Mouse (Mus musculus) midbrain, embryonic 15.5 days (tissue): ENCODE measurements around the gene Ptprf. TPM values are rescaled to one million over a fixed set of nuclear protein-coding genes. Genes with fewer than 3 reads are reported as not detected.

Experiments used
- ATAC-seq: fragments of 200-750 bp; cut with Nextera tagmentation; replicated peaks from 2 replicates; pipeline ENCODE4 v1.8.0; 2017; ENCODE audit warnings: moderate TSS enrichment
- H3K27ac ChIP-seq: fragments of 300-500 bp; sonication (generic); 2 replicates; pipeline ENCODE4 v1.5.1; 2015; ENCODE audit warnings: mild to moderate bottlenecking, inconsistent platforms
- H3K27me3 ChIP-seq: fragments of 300-500 bp; sonication (generic); replicated peaks from 2 replicates; pipeline ENCODE4 v1.6.1; 2015; ENCODE audit warnings: inconsistent platforms
- H3K36me3 ChIP-seq: fragments of 300-500 bp; sonication (generic); replicated peaks from 2 replicates; pipeline ENCODE4 v1.6.1; 2015; ENCODE audit warnings: inconsistent platforms
- H3K4me1 ChIP-seq: fragments of 300-500 bp; sonication (generic); 2 replicates; pipeline ENCODE4 v1.6.1; 2015; ENCODE audit warnings: inconsistent platforms
- H3K4me2 ChIP-seq: fragments of 300-500 bp; sonication (generic); 2 replicates; pipeline ENCODE4 v1.6.1; 2015; ENCODE audit warnings: inconsistent platforms, mild to moderate bottlenecking, moderate library complexity
- H3K4me3 ChIP-seq: fragments of 300-500 bp; sonication (generic); 2 replicates; pipeline ENCODE4 v1.5.1; 2015; ENCODE audit warnings: mild to moderate bottlenecking, inconsistent platforms
- H3K9ac ChIP-seq: fragments of 300-500 bp; sonication (generic); 2 replicates; pipeline ENCODE4 v1.6.1; 2015; ENCODE audit warnings: mild to moderate bottlenecking, inconsistent platforms
- H3K9me3 ChIP-seq: fragments of 300-500 bp; sonication (generic); 2 replicates; pipeline ENCODE4 v1.6.1; 2016; ENCODE audit warnings: inconsistent platforms
- whole genome bisulfite sequencing: fragments of 180-500 bp; shearing (Covaris S2); methylation state at CpG from one replicate; pipeline ENCODE4 v1.1.7; 2015; ENCODE audit warnings: mixed read lengths; 5-methylcytosine and 5-hydroxymethylcytosine counted together
- polyA plus RNA-seq: library from polyadenylated mRNA; unstranded; fragments of >200 nt; fragmentation: Nextera tagmentation; extraction: Ambion mirVana; gene quantifications from 2 replicates; pipeline ENCODE4 v1.2.1, GENCODE M21; 2015

Ptprf gene
- polyA plus RNA-seq, 1 experiment from 2014 or later, result 94.2 TPM

- no peak overlapping the region for H3K27ac ChIP-seq
- H3K27me3 ChIP-seq, result no peaks in the 10 kb centered on the region
- H3K4me1 ChIP-seq, result peaks cover 6% of the 10 kb centered on the region; the same call in 1 of the 2 replicates
- 65% methylated on average over 3 of the region's 3 CpGs for WGBS
- H3K9me3 ChIP-seq, result no peaks in the 10 kb centered on the region
- peaks cover 16% of the 10 kb centered on the region for H3K36me3 ChIP-seq
- H3K4me2 ChIP-seq, result no peak overlapping the region
- no peak for ATAC-seq
- no peak overlapping the region for H3K9ac ChIP-seq
- no peak overlapping the region for H3K4me3 ChIP-seq
These were observed 43.9 kb downstream of the Ptprf start for GRCm38 (mm10) chr4:118247323-118247722.

GRCm38 (mm10) chr4:118245847-118246246, 45.4 kb downstream of the Ptprf start:
- ATAC-seq, result no peak
- Histone ChIP-seq H3K4me3 (no peak overlapping the region), H3K9me3 (no peaks in the 10 kb centered on the region), H3K36me3 (peaks cover 12% of the 10 kb centered on the region), H3K27me3 (no peaks in the 10 kb centered on the region), H3K4me2 (no peak overlapping the region), H3K9ac (no peak overlapping the region), H3K27ac (no peak overlapping the region), H3K4me1 (peaks cover 6% of the 10 kb centered on the region; the same call in 1 of the 2 replicates)
- WGBS, result 91% methylated on average over 14 of the region's 14 CpGs

GRCm38 (mm10) chr4:118243791-118244190, 47.4 kb downstream of the Ptprf start:
- Histone ChIP-seq H3K9me3 (no peaks in the 10 kb centered on the region), H3K4me1 (peaks cover 6% of the 10 kb centered on the region; the same call in 1 of the 2 replicates), H3K4me3 (no peak overlapping the region), H3K36me3 (peaks cover 11% of the 10 kb centered on the region), H3K9ac (no peak overlapping the region), H3K4me2 (no peak overlapping the region), H3K27me3 (no peaks in the 10 kb centered on the region), H3K27ac (peak overlapping the region; percentile 51)
- WGBS, result 63% methylated on average over 7 of the region's 7 CpGs
- 0 out of 2 replicates have a peak, but pooled peaks have one; percentile 24 for ATAC-seq

GRCm38 (mm10) chr4:118243298-118243697, 47.9 kb downstream of the Ptprf start:
- no peak overlapping the region for H3K9ac ChIP-seq
- peaks cover 9% of the 10 kb centered on the region; the same call in 1 of the 2 replicates for H3K36me3 ChIP-seq
- H3K4me2 ChIP-seq, result no peak overlapping the region
- no peak overlapping the region for H3K4me3 ChIP-seq
- H3K27ac ChIP-seq, result peak overlapping the region; percentile 51; the same call in 1 of the 2 replicates
- no peak for ATAC-seq
- no peaks in the 10 kb centered on the region for H3K9me3 ChIP-seq
- peaks cover 6% of the 10 kb centered on the region; the same call in 1 of the 2 replicates for H3K4me1 ChIP-seq
- H3K27me3 ChIP-seq, result no peaks in the 10 kb centered on the region
- 68% methylated on average over 11 of the region's 11 CpGs for WGBS

- no peak overlapping the region for H3K27ac ChIP-seq
- no peaks in the 10 kb centered on the region for H3K27me3 ChIP-seq
- no peaks in the 10 kb centered on the region for H3K9me3 ChIP-seq
- no peak overlapping the region for H3K9ac ChIP-seq
- peaks cover 6% of the 10 kb centered on the region; the same call in 1 of the 2 replicates for H3K4me1 ChIP-seq
- H3K36me3 ChIP-seq, result peaks cover 29% of the 10 kb centered on the region
- ATAC-seq, result no peak
- H3K4me3 ChIP-seq, result no peak overlapping the region
- WGBS, result 90% methylated on average over 15 of the region's 16 CpGs
- H3K4me2 ChIP-seq, result no peak overlapping the region
These were observed 51.1 kb downstream of the Ptprf start for GRCm38 (mm10) chr4:118239960-118240689.

GRCm38 (mm10) chr4:118238666-118239065, 52.5 kb downstream of the Ptprf start:
- Histone ChIP-seq H3K9me3 (no peaks in the 10 kb centered on the region), H3K27me3 (no peaks in the 10 kb centered on the region), H3K4me3 (no peak overlapping the region), H3K4me1 (no peaks in the 10 kb centered on the region), H3K27ac (no peak overlapping the region), H3K4me2 (no peak overlapping the region), H3K9ac (no peak overlapping the region), H3K36me3 (peaks cover 37% of the 10 kb centered on the region)
- WGBS, result 92% methylated on average over 6 of the region's 6 CpGs
- no peak for ATAC-seq

DNA sequence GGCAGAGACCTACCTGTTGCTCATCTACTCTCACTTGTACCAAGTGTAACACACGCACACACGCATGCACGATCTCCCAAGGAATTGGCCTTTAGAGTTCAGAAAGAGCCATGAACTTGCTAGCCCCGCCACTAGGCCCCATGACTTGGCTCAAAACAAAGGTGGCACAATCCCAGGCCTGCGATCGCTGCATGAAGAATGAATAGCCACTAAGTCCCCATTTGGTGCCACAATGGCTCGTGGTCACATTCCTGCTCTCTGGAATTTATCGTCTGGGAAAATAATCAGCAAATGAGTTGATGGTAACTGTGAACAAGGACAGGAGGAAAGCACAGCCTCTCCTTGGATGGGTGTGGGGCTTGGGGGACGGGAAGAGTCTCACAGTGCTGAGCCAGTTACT, 54.3 kb downstream of the Ptprf start:
- Histone ChIP-seq H3K27ac (no peak overlapping the region), H3K4me1 (no peaks in the 10 kb centered on the region), H3K4me2 (no peak overlapping the region), H3K4me3 (no peak overlapping the region), H3K9ac (no peak overlapping the region), H3K27me3 (no peaks in the 10 kb centered on the region), H3K36me3 (peaks cover 37% of the 10 kb centered on the region), H3K9me3 (no peaks in the 10 kb centered on the region)
- no peak for ATAC-seq
- WGBS, result 53% methylated on average over 9 of the region's 9 CpGs

GRCm38 (mm10) chr4:118234711-118235388, 56.4 kb downstream of the Ptprf start:
- no peak overlapping the region for H3K27ac ChIP-seq
- no peak overlapping the region for H3K4me3 ChIP-seq
- no peaks in the 10 kb centered on the region for H3K4me1 ChIP-seq
- no peak overlapping the region for H3K9ac ChIP-seq
- ATAC-seq, result no peak
- H3K9me3 ChIP-seq, result no peaks in the 10 kb centered on the region
- H3K36me3 ChIP-seq, result peaks cover 51% of the 10 kb centered on the region
- no peak overlapping the region for H3K4me2 ChIP-seq
- H3K27me3 ChIP-seq, result no peaks in the 10 kb centered on the region
- WGBS, result 88% methylated on average over 11 of the region's 11 CpGs

GRCm38 (mm10) chr4:118233886-118234285, 57.3 kb downstream of the Ptprf start:
- Histone ChIP-seq H3K4me2 (no peak overlapping the region), H3K4me1 (no peaks in the 10 kb centered on the region), H3K9ac (no peak overlapping the region), H3K27ac (no peak overlapping the region), H3K4me3 (no peak overlapping the region), H3K36me3 (peaks cover 51% of the 10 kb centered on the region), H3K27me3 (no peaks in the 10 kb centered on the region), H3K9me3 (no peaks in the 10 kb centered on the region)
- no peak for ATAC-seq
- 96% methylated on average over 2 of the region's 2 CpGs for WGBS

GRCm38 (mm10) chr4:118231861-118232260, 59.3 kb downstream of the Ptprf start:
- no peak overlapping the region for H3K9ac ChIP-seq
- WGBS, result 94% methylated on average over 6 of the region's 6 CpGs
- H3K4me1 ChIP-seq, result no peaks in the 10 kb centered on the region
- H3K36me3 ChIP-seq, result peaks cover 53% of the 10 kb centered on the region
- ATAC-seq, result no peak
- H3K4me3 ChIP-seq, result no peak overlapping the region
- H3K27ac ChIP-seq, result no peak overlapping the region
- H3K27me3 ChIP-seq, result no peaks in the 10 kb centered on the region
- no peak overlapping the region for H3K4me2 ChIP-seq
- H3K9me3 ChIP-seq, result no peaks in the 10 kb centered on the region

DNA sequence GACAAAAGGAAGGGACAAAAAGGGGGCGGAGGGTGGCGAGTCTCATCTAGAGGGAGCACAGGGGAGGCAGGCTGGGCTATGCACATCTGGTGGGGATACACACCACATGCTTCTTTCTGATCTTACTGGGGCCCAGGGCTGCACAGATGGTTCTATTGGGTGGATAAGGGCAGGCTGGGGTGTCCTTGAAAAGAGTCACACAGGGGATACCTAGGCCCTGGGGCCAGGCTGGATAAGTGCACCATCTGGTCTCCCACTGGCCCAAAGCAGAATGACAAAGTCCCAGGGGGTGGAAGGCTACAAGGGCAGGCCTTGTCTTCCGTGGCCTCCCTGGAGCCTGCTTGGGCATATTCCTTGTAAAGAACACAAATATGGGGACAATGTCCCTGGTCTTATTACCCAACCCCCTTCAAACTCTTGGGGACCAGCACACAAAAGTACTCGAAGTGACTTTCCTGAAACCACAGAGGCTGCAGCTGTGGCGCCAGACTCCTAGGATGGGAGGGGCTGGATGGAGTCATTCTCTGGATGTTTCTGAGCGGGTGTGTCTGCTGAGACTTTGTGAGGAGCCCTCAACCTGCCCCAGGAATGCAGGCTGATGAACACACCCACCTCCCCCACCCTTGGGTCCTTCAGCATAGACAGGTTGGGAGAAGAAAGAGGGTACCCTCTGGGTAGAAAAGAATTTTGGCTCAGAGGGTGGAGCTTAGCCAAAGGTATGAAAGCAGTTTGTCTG, 62.0 kb downstream of the Ptprf start:
- no peak for ATAC-seq
- Histone ChIP-seq H3K27me3 (no peaks in the 10 kb centered on the region), H3K27ac (no peak overlapping the region), H3K9ac (no peak overlapping the region), H3K4me2 (no peak overlapping the region), H3K4me3 (no peak overlapping the region), H3K4me1 (no peaks in the 10 kb centered on the region), H3K36me3 (peaks cover 55% of the 10 kb centered on the region), H3K9me3 (no peaks in the 10 kb centered on the region)
- WGBS, result 70% methylated on average over 6 of the region's 6 CpGs

DNA sequence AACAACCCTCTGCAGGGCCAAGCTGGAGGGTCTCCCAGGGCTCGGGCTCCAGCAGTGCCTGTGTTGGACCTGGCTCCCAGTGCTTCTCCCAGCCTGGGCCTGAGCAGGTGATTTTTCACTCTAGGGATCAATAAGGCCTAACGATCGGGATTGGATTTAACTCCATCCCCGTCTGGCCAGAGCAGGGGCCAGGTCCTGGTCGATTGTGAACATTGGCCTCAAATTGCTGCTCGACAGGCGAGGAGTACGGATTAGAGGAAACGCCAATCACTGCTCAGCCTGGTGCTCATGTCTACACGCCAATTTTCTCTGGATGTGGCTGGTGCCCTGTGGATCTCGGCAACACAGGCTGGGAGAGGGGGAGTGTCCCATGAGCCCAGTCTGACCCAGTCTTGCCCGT, 63.8 kb downstream of the Ptprf start:
- no peaks in the 10 kb centered on the region for H3K4me1 ChIP-seq
- no peaks in the 10 kb centered on the region for H3K27me3 ChIP-seq
- peaks cover 66% of the 10 kb centered on the region for H3K36me3 ChIP-seq
- no peak overlapping the region for H3K27ac ChIP-seq
- no peaks in the 10 kb centered on the region for H3K9me3 ChIP-seq
- no peak overlapping the region for H3K4me3 ChIP-seq
- 77% methylated on average over 12 of the region's 12 CpGs for WGBS
- no peak overlapping the region for H3K4me2 ChIP-seq
- H3K9ac ChIP-seq, result no peak overlapping the region
- ATAC-seq, result no peak
